Mouse (Mus musculus) adrenal gland, adult 18-20 months (tissue): ENCODE measurements around the gene Zic3. TPM values are rescaled to one million over a fixed set of nuclear protein-coding genes. Genes with fewer than 3 reads are reported as not detected.

ENCODE experiments used
- DNase-seq, 2 experiments: peaks; one replicate each; pipeline ENCODE4 v3.0.0; 2021 to 2022; ENCODE audit warnings: low spot score in 2 of 2
- total RNA-seq, 2 experiments: library from RNA; stranded (reverse); gene quantifications; 1 replicate in 1 of 2; 2 replicates in 1 of 2; pipeline ENCODE4 v1.2.3; 2021

Zic3 gene
- total RNA-seq, 2 experiments from 2014 or later, result not detected

DNA sequence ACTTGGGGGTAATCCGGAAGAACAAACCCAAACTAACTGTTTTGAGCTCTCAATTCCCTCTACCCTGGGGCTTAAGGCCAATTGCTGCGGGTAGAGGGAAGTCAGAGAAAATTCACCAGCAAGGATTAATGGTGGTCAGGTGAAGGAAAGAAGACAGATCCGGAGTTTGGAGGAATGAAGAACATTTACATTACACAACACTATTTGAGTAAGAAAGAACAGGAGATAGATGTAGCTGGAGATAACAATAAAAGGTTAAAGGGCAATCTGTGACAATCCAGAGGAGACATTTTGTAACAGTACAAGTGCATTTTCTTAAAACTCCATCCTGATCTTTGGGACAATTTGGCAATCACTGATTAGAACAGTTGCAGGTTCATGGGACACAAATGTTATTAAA, 19.4 kb downstream of the Zic3 start:
- DNase-seq, result no peak

DNA sequence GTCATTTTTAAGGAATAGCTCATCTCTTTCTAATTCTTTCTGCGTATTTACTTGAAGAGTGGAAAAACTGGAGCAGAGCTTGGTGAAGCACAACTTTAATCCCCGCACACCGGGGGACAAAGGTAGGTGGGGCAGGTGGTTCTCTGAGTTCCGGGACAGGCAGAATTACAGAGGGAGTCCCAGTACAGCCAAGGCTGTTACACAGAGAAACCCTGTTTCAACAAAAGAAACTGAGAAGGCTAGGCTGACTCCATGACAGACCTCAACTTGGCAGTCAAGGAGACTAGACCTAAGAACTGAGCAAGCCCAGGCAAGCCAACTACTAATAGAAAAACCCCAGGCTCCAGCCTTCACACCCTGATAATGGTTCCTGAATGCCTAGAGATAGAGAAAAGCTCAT, 20.0 kb downstream of the Zic3 start:
- no peak for DNase-seq
